Mouse (Mus musculus) hindbrain, embryonic 11.5 days (tissue): ENCODE data around the gene Ptprh. TPM values are rescaled to one million over a fixed set of nuclear protein-coding genes. Genes with fewer than 3 reads are reported as not detected.
"Not testable (repeated sequence)": the region's sequence is repeated elsewhere in the genome, so short reads cannot be mapped to it uniquely, and the experiment has no call there.

ENCODE experiments used
- ATAC-seq: fragments of 200-750 bp; cut with Nextera tagmentation; 2 replicates; pipeline ENCODE4 v1.8.0; 2017; ENCODE audit warnings: mild to moderate bottlenecking, moderate TSS enrichment, moderate library complexity; ENCODE audit not compliant: low FRiP score
- DNase-seq: peaks from one replicate; pipeline ENCODE4 v3.0.0-alpha.2; 2015; ENCODE audit warnings: low spot score
- H3K27ac ChIP-seq: fragments of 300-500 bp; sonication (generic); 2 replicates; pipeline ENCODE4 v1.5.1; 2014; ENCODE audit warnings: mild to moderate bottlenecking, low read depth, low read length
- H3K27me3 ChIP-seq: fragments of 300-500 bp; sonication (generic); 2 replicates; pipeline ENCODE4 v1.6.1; 2014; ENCODE audit warnings: mild to moderate bottlenecking, low read length, moderate library complexity, mixed read lengths; ENCODE audit not compliant: control insufficient read depth, insufficient read depth
- H3K36me3 ChIP-seq: fragments of 300-500 bp; sonication (generic); 2 replicates; pipeline ENCODE4 v1.6.1; 2014; ENCODE audit warnings: mild to moderate bottlenecking, low read length, moderate library complexity, mixed read lengths; ENCODE audit not compliant: control insufficient read depth, insufficient read depth
- H3K4me1 ChIP-seq: fragments of 300-500 bp; sonication (generic); replicated peaks from 2 replicates; pipeline ENCODE4 v1.6.1; 2014; ENCODE audit warnings: low read length, mixed read lengths; ENCODE audit not compliant: control insufficient read depth, insufficient read depth
- H3K4me2 ChIP-seq: fragments of 300-500 bp; sonication (generic); replicated peaks from 2 replicates; pipeline ENCODE4 v1.6.1; 2014; ENCODE audit warnings: mild to moderate bottlenecking, low read depth, low read length
- H3K4me3 ChIP-seq: fragments of 300-500 bp; sonication (generic); 2 replicates; pipeline ENCODE4 v1.5.1; 2014; ENCODE audit warnings: low read depth, low read length
- H3K9ac ChIP-seq: fragments of 300-500 bp; sonication (generic); 2 replicates; pipeline ENCODE4 v1.6.1; 2014; ENCODE audit warnings: low read depth, low read length
- H3K9me3 ChIP-seq: fragments of 300-500 bp; sonication (generic); 2 replicates; pipeline ENCODE4 v1.6.1; 2016; ENCODE audit warnings: low read length; ENCODE audit not compliant: control insufficient read depth
- WGBS: fragments of 180-500 bp; shearing (Covaris S2); extraction: QIAGEN DNeasy Blood & Tissue Kit; methylation state at CpG from one replicate; pipeline ENCODE4 v1.1.7; 2014; 5-methylcytosine and 5-hydroxymethylcytosine counted together
- polyA plus RNA-seq: library from polyadenylated mRNA; unstranded; fragments of >200 nt; fragmentation: Nextera tagmentation; extraction: Ambion mirVana; gene quantifications from 2 replicates; pipeline ENCODE4 v1.2.1, GENCODE M21; 2014

Ptprh gene
- polyA plus RNA-seq, 1 experiment from 2014 or later: not detected

DNA sequence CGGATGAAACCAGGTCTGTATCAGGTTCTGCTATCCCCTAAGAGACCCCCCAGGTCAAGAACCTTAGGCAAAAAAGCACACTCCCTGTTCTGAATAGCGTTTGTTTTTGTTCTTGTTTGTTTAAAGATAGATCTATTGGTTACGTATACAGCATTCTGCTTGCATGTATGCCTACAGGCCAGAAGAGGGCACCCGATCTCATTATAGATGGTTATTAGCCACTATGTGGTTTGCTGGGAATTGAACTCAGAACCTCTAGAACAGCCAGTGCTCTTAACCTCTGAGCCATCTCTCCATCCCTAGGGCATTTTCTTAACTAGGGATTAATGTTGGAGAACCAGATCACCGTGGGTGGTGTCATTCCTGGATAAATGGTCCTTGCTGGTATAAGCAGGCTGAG, 62.5 kb downstream of the Ptprh start:
- no peak overlapping the region for H3K4me2 ChIP-seq
- WGBS: 59% methylated on average over 5 of the region's 5 CpGs
- DNase-seq (no peak), ATAC-seq (no peak)
- no peak overlapping the region for H3K4me3 ChIP-seq
- no peaks in the 10 kb centered on the region; the same call in 1 of the 2 replicates for H3K4me1 ChIP-seq
- H3K9me3 ChIP-seq: no peaks in the 10 kb centered on the region
- H3K27ac ChIP-seq: no peak overlapping the region
- H3K27me3 ChIP-seq: no peaks in the 10 kb centered on the region
- H3K9ac ChIP-seq: no peak overlapping the region
- H3K36me3 ChIP-seq: no peaks in the 10 kb centered on the region

DNA sequence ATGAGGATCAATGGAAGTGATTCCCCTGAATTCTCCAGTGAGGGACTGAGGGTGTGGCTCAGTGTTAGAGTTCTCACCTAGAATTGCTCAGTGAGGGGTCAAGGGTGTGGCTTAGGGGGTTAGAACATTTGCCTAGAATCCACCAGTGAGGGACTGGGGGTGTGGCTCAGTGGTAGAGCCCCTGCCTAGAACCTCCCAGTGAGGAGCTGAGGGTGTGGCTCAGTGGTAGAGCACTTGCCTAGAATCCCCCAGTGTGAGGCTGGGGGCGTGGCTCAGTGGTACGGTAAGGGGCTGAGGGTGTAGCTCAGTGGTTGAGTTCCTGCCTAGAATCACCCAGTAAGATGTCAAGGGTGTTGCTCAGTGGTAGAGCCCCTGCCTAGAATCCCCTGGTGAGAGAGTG, 64.8 kb downstream of the Ptprh start:
- Histone ChIP-seq H3K4me2 (no peak overlapping the region), H3K4me1 (no peaks in the 10 kb centered on the region), H3K4me3 (no peak overlapping the region), H3K36me3 (no peaks in the 10 kb centered on the region), H3K27ac (no peak overlapping the region), H3K9ac (no peak overlapping the region), H3K9me3 (no peaks in the 10 kb centered on the region), H3K27me3 (no peaks in the 10 kb centered on the region)
- ATAC-seq (no peak), DNase-seq (no peak)
- 73% methylated on average over 2 of the region's 2 CpGs for WGBS

DNA sequence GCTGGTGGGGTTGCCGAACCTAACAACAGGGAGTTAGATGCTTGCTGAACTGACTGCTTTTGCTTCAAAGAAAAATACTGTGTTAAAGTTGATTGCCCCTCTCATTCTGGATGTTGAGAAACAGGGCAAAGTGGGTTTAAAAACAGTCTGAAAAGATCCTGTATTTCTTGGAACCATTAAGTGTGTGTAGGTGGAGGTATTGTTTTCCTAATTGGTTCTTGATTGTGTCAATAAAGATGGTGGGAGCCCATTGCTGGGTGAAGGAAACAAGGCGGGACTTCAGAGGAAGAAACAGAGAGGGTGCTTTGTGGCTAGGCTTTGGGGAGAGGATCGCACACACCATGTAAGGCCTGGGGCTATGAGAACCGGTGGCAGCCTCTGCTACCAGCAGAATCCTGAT, 66.7 kb downstream of the Ptprh start:
- Histone ChIP-seq H3K36me3 (no peaks in the 10 kb centered on the region), H3K27ac (no peak overlapping the region), H3K4me1 (no peaks in the 10 kb centered on the region), H3K27me3 (no peaks in the 10 kb centered on the region), H3K9ac (no peak overlapping the region), H3K9me3 (no peaks in the 10 kb centered on the region), H3K4me3 (no peak overlapping the region), H3K4me2 (no peak overlapping the region)
- no peak for ATAC-seq
- DNase-seq: no peak
- 63% methylated on average over 4 of the region's 4 CpGs for WGBS

DNA sequence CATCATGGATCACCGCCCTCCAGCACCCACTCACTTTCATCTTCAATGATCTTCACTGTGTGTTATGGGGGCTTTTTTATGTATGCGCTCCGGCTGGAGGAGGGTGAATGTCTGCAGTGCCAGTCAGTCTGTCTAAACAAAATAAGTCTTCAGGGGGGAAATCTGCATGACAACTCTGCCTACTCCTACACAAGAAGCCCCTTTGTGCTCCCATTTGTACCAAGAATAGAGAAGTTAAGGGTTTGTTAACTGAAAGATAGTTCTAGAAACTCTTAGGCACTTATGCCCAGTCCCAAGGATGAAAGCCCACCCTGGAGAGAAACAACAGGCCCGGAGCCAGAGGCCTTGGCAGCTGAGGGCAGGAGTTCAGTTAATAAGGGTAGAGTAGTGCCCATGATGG, 67.5 kb downstream of the Ptprh start:
- Histone ChIP-seq H3K36me3 (no peaks in the 10 kb centered on the region), H3K4me3 (no peak overlapping the region), H3K4me2 (no peak overlapping the region), H3K9me3 (no peaks in the 10 kb centered on the region), H3K4me1 (0 out of 2 replicates have a peak, but pooled peaks cover 2% of the 10 kb centered on the region), H3K27ac (no peak overlapping the region), H3K9ac (no peak overlapping the region), H3K27me3 (no peaks in the 10 kb centered on the region)
- DNase-seq (no peak), ATAC-seq (no peak)
- 86% methylated on average over 4 of the region's 4 CpGs for WGBS

DNA sequence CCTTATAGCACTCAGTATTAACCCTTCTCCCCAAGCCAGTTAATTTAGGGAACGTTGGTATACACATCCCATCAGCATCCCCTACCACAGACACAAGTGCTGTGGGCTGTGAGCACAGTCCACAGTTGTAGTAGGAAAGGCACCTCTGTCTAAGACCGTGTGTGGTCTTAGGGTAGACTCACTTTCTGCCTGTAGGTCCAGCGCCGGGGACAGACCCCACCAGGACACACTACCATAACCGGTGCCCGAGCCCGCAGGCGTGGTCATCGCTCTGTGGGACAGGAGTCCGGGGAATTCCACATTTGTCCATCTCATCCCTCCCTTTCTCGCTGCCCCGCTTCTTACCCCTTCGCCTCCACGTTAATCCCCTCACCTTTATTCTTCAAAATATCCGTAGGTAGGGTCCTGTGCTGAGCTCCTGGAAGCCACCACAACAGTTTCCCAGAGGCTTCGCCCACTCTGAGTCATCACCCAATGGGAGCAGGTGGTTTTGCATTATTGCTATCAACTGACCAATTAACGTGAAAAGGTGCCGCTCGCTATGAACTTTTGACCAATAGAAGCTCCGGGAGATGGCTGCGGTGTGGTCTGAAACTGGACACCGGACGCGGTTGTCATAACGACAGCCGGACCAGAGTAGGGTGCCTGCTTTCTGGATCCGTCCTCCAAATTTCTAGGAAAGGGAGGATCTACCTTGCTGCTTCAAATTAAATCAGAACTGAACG, 71.7 kb downstream of the Ptprh start, which contains the start of gene Dnaaf3:
Gene Dnaaf3, minus strand, starts transcription at position 449 of the 725 bp plus-strand sequence.
- H3K27me3 ChIP-seq: peaks cover 3% of the 10 kb centered on the region
- peak; percentile 83 for DNase-seq
- no peak within 1 kb of the TSS for H3K27ac ChIP-seq
- H3K9ac ChIP-seq: no peak within 1 kb of the TSS
- H3K9me3 ChIP-seq: no peaks in the 10 kb centered on the region
- WGBS: 3% methylated on average over 28 of the region's 28 CpGs
- H3K4me3 ChIP-seq: peak within 1 kb of the TSS; percentile 13
- no peaks in the 10 kb centered on the region for H3K36me3 ChIP-seq
- H3K4me2 ChIP-seq: peak within 1 kb of the TSS; percentile 27
- H3K4me1 ChIP-seq: 0 out of 2 replicates have a peak, but pooled peaks cover 2% of the 10 kb centered on the region
- ATAC-seq: peak; percentile 92

DNA sequence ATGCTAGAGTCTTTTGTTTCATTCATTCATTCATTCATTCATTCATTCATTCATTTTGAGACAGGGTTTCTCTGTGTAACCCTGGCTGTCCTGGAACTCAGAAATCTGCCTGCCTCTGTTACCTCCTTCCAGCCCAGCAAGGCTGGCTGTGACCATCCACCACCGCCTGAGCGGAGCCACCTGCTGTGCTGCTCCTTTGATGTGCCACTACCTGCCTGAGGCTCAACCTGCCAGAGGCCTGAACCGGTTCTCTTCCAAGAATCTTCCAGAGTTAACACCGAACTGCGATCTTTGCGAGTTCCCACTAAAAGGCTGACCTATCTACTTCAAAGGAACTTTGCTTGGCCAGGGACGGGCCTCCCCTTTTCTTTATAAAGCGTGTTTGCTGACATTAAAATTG, 73.7 kb downstream of the Ptprh start:
- H3K9me3 ChIP-seq, DNase-seq, H3K4me3 ChIP-seq, H3K27me3 ChIP-seq, H3K9ac ChIP-seq, H3K4me2 ChIP-seq, H3K36me3 ChIP-seq, H3K27ac ChIP-seq, H3K4me1 ChIP-seq, ATAC-seq: not testable (repeated sequence)
- WGBS: 48% methylated on average over 7 of the region's 8 CpGs

DNA sequence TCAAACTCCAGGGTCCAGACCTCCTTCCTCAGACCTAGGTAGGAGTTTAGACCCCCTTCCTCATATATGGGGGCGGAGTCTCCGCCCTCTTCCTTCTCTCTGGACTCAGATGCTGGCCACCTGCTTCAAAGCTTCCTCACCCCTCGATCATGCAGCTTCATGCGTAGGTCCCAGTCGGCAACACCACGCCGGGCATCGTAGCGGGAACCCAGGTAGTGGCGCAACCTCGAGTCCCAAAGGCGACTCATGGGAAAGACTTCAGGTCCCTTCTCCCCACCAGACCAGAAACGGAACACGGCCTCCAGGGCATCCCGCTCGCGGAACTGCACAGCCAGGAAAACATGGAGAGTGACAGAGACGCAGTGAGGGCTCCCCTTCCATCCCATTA, 76.5 kb downstream of the Ptprh start:
- Histone ChIP-seq H3K36me3 (no peaks in the 10 kb centered on the region), H3K9ac (no peak overlapping the region), H3K27ac (no peak overlapping the region), H3K9me3 (no peaks in the 10 kb centered on the region), H3K4me1 (0 out of 2 replicates have a peak, but pooled peaks cover 2% of the 10 kb centered on the region), H3K4me3 (no peak overlapping the region), H3K27me3 (peaks cover 3% of the 10 kb centered on the region), H3K4me2 (no peak overlapping the region)
- 56% methylated on average over 18 of the region's 18 CpGs for WGBS
- ATAC-seq (0 out of 2 replicates have a peak, but pooled peaks have one; percentile 4), DNase-seq (peak; percentile 16)

DNA sequence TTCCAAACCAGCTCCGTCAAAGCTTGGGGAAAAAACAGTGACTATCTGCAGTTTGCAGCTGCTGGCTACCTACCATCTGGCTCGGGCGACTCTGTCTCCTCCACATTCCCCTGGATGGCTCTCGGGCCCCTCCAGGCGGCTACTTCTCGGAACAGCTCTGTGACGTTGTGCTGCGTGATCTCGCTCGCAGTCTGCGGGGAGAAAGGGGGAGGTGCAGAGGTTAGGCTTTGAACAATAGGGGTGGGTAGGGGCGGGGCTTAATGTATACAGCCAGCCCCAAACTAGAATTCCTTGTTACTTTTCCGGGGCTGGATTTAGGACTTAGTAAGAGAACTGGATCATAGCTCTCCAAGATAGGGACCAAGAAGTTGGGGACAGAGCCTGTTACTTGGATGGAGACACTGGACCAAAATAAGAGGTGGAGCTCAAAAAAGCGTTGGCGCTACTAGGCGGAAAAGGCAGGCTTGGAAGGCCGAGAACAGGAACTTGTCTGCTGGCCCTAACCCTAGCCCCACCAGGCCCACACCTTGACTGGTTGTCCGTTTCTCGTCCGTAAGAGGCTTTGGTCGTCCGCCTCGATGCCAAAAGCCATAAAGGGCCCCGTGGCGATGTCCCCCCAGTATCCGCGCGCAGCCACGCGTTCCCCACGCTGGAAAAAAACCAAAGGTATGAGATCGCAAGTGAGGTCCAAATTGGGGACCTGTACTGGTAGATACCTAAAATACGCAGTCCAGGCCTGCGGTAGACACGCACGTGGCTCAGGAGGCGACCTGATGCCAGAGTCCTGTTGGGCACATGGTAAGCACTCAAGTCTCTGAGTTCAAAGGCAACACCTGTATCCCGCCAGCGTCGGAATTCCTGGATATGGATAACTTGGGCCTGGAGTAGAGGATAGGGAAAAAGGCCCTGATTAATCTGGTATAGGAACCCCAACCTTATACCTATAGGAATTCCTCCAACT, 77.2 kb downstream of the Ptprh start:
- Histone ChIP-seq H3K4me3 (peak overlapping the region; percentile 25), H3K4me1 (no peaks in the 10 kb centered on the region), H3K27me3 (peaks cover 3% of the 10 kb centered on the region), H3K9me3 (no peaks in the 10 kb centered on the region), H3K27ac (no peak overlapping the region), H3K4me2 (peak overlapping the region; percentile 47), H3K9ac (peak overlapping the region; percentile 46), H3K36me3 (no peaks in the 10 kb centered on the region)
- 19% methylated on average over 40 of the region's 40 CpGs for WGBS
- ATAC-seq: peak; percentile 94
- DNase-seq: peak; percentile 93
